Mouse (Mus musculus) embryonic facial prominence, embryonic 15.5 days (tissue): ENCODE measurements around the gene Sltm. TPM values are rescaled to one million over a fixed set of nuclear protein-coding genes. Genes with fewer than 3 reads are reported as not detected.

Source experiments
- ATAC-seq: fragments of 200-750 bp; cut with Nextera tagmentation; 2 replicates; pipeline ENCODE4 v1.8.0; 2017; ENCODE audit warnings: low read depth, moderate TSS enrichment; ENCODE audit not compliant: insufficient number of reproducible peaks, low FRiP score, low TSS enrichment
- H3K27ac ChIP-seq: fragments of 300-500 bp; sonication (generic); replicated peaks from 2 replicates; pipeline ENCODE4 v1.5.1; 2015; ENCODE audit warnings: mild to moderate bottlenecking, inconsistent platforms
- H3K27me3 ChIP-seq: fragments of 300-500 bp; sonication (generic); 2 replicates; pipeline ENCODE4 v1.6.1; 2015; ENCODE audit warnings: inconsistent platforms
- H3K36me3 ChIP-seq: fragments of 300-500 bp; sonication (generic); 2 replicates; pipeline ENCODE4 v1.6.1; 2015; ENCODE audit warnings: mild to moderate bottlenecking, inconsistent platforms
- H3K4me1 ChIP-seq: fragments of 300-500 bp; sonication (generic); 2 replicates; pipeline ENCODE4 v1.6.1; 2015; ENCODE audit warnings: inconsistent platforms
- H3K4me2 ChIP-seq: fragments of 300-500 bp; sonication (generic); replicated peaks from 2 replicates; pipeline ENCODE4 v1.6.1; 2015; ENCODE audit warnings: mild to moderate bottlenecking, inconsistent platforms
- H3K4me3 ChIP-seq: fragments of 300-500 bp; sonication (generic); replicated peaks from 2 replicates; pipeline ENCODE4 v1.5.1; 2015; ENCODE audit warnings: mild to moderate bottlenecking, inconsistent platforms
- H3K9ac ChIP-seq: fragments of 300-500 bp; sonication (generic); 2 replicates; pipeline ENCODE4 v1.6.1; 2015; ENCODE audit warnings: inconsistent platforms
- H3K9me3 ChIP-seq: fragments of 300-500 bp; sonication (generic); replicated peaks from 2 replicates; pipeline ENCODE4 v1.6.1; 2016; ENCODE audit warnings: inconsistent platforms
- WGBS: fragments of 180-500 bp; shearing (Covaris S2); methylation state at CpG from one replicate; pipeline ENCODE4 v1.1.7; 2015; 5-methylcytosine and 5-hydroxymethylcytosine counted together
- polyA plus RNA-seq: library from polyadenylated mRNA; unstranded; fragments of >200 nt; fragmentation: Nextera tagmentation; extraction: Ambion mirVana; gene quantifications from 2 replicates; pipeline ENCODE4 v1.2.1, GENCODE M21; 2015

Sltm gene
- 55.1 and 58.7 TPM in 2 replicates for polyA plus RNA-seq

- no peaks in the 10 kb centered on the region for H3K9me3 ChIP-seq
- H3K36me3 ChIP-seq, result no peaks in the 10 kb centered on the region
- peak within 1 kb of the TSS; percentile 93 for H3K9ac ChIP-seq
- peak within 1 kb of the TSS; percentile 84 for H3K4me2 ChIP-seq
- peak; percentile 97 for ATAC-seq
- H3K27me3 ChIP-seq, result no peaks in the 10 kb centered on the region
- H3K4me1 ChIP-seq, result peaks cover 12% of the 10 kb centered on the region
- WGBS, result under 1% methylated on average over 64 of the region's 75 CpGs
- H3K4me3 ChIP-seq, result peak within 1 kb of the TSS; percentile 92
- H3K27ac ChIP-seq, result peak within 1 kb of the TSS; percentile 99
Observed at GRCm38 (mm10) chr9:70542305-70543041, at the start of gene Sltm. TSS of gene Sltm (plus strand) at chr9:70542754.

- Histone ChIP-seq H3K9ac (no peak overlapping the region), H3K27ac (no peak overlapping the region), H3K27me3 (no peaks in the 10 kb centered on the region), H3K4me1 (no peaks in the 10 kb centered on the region), H3K4me2 (no peak overlapping the region), H3K4me3 (no peak overlapping the region), H3K36me3 (peaks cover 6% of the 10 kb centered on the region; the same call in 1 of the 2 replicates), H3K9me3 (no peaks in the 10 kb centered on the region)
- ATAC-seq, result no peak
- 90% methylated on average over 2 of the region's 2 CpGs for WGBS
Observed at GRCm38 (mm10) chr9:70493038-70493437, 49.5 kb upstream of the Sltm start.

- H3K9ac ChIP-seq, result no peak overlapping the region
- no peak overlapping the region for H3K4me2 ChIP-seq
- no peaks in the 10 kb centered on the region for H3K27me3 ChIP-seq
- ATAC-seq, result no peak
- no peak overlapping the region for H3K4me3 ChIP-seq
- H3K27ac ChIP-seq, result no peak overlapping the region
- H3K36me3 ChIP-seq, result 0 out of 2 replicates have a peak, but pooled peaks cover 10% of the 10 kb centered on the region
- H3K4me1 ChIP-seq, result no peaks in the 10 kb centered on the region
- no peaks in the 10 kb centered on the region for H3K9me3 ChIP-seq
Observed at GRCm38 (mm10) chr9:70496990-70497389, 45.6 kb upstream of the Sltm start.

- 29% methylated on average over 10 of the region's 10 CpGs for WGBS
- Histone ChIP-seq H3K36me3 (0 out of 2 replicates have a peak, but pooled peaks cover 7% of the 10 kb centered on the region), H3K4me3 (peak overlapping the region; percentile 94), H3K9me3 (no peaks in the 10 kb centered on the region), H3K4me2 (peak overlapping the region; percentile 52), H3K27me3 (no peaks in the 10 kb centered on the region), H3K9ac (peak overlapping the region; percentile 91), H3K4me1 (peaks cover 8% of the 10 kb centered on the region; the same call in 1 of the 2 replicates), H3K27ac (peak overlapping the region; percentile 96)
- no peak for ATAC-seq
Observed at GRCm38 (mm10) chr9:70502284-70503014, 40.1 kb upstream of the Sltm start.

GRCm38 (mm10) chr9:70503015-70503603 lies 39.4 kb upstream of the Sltm start:
- Histone ChIP-seq H3K9me3 (no peaks in the 10 kb centered on the region), H3K4me1 (peaks cover 8% of the 10 kb centered on the region; the same call in 1 of the 2 replicates), H3K27me3 (no peaks in the 10 kb centered on the region), H3K4me3 (peak overlapping the region; percentile 94), H3K36me3 (0 out of 2 replicates have a peak, but pooled peaks cover 7% of the 10 kb centered on the region), H3K9ac (peak overlapping the region; percentile 91), H3K4me2 (peak overlapping the region; percentile 52), H3K27ac (peak overlapping the region; percentile 96)
- 0% methylated on average over 55 of the region's 70 CpGs for WGBS
- ATAC-seq, result peak; percentile 88

GRCm38 (mm10) chr9:70503626-70504041 lies 38.9 kb upstream of the Sltm start, which contains the start of gene Rnf111:
TSS of gene Rnf111 (minus strand) at chr9:70503725.
- Histone ChIP-seq H3K4me1 (peaks cover 8% of the 10 kb centered on the region; the same call in 1 of the 2 replicates), H3K4me3 (peak within 1 kb of the TSS; percentile 94), H3K4me2 (peak within 1 kb of the TSS; percentile 52), H3K27me3 (no peaks in the 10 kb centered on the region), H3K27ac (peak within 1 kb of the TSS; percentile 96), H3K36me3 (0 out of 2 replicates have a peak, but pooled peaks cover 2% of the 10 kb centered on the region), H3K9ac (peak within 1 kb of the TSS; percentile 91), H3K9me3 (no peaks in the 10 kb centered on the region)
- under 1% methylated on average over 39 of the region's 45 CpGs for WGBS
- ATAC-seq, result peak; percentile 98

GRCm38 (mm10) chr9:70506186-70506585 lies 36.4 kb upstream of the Sltm start:
- H3K9ac ChIP-seq, result no peak overlapping the region

GRCm38 (mm10) chr9:70506787-70507186 lies 35.8 kb upstream of the Sltm start:
- ATAC-seq, result no peak
- no peaks in the 10 kb centered on the region for H3K9me3 ChIP-seq
- no peak overlapping the region for H3K9ac ChIP-seq
- H3K4me2 ChIP-seq, result no peak overlapping the region
- no peak overlapping the region for H3K27ac ChIP-seq
- H3K4me1 ChIP-seq, result peaks cover 8% of the 10 kb centered on the region; the same call in 1 of the 2 replicates
- H3K27me3 ChIP-seq, result no peaks in the 10 kb centered on the region
- H3K4me3 ChIP-seq, result no peak overlapping the region
- 76% methylated on average over 8 of the region's 8 CpGs for WGBS
- no peaks in the 10 kb centered on the region for H3K36me3 ChIP-seq

More at GRCm38 (mm10) chr9:70506186-70506585, 36.4 kb upstream of the Sltm start:
- Histone ChIP-seq H3K27me3 (no peaks in the 10 kb centered on the region), H3K4me1 (peaks cover 8% of the 10 kb centered on the region; the same call in 1 of the 2 replicates), H3K9me3 (no peaks in the 10 kb centered on the region), H3K27ac (no peak overlapping the region), H3K4me3 (no peak overlapping the region), H3K4me2 (no peak overlapping the region), H3K36me3 (no peaks in the 10 kb centered on the region)
- no peak for ATAC-seq
- 69% methylated on average over 2 of the region's 2 CpGs for WGBS

GRCm38 (mm10) chr9:70509906-70510525 lies 32.5 kb upstream of the Sltm start:
- Histone ChIP-seq H3K9me3 (no peaks in the 10 kb centered on the region), H3K4me3 (no peak overlapping the region), H3K4me2 (no peak overlapping the region), H3K27me3 (no peaks in the 10 kb centered on the region), H3K36me3 (no peaks in the 10 kb centered on the region), H3K9ac (no peak overlapping the region), H3K4me1 (no peaks in the 10 kb centered on the region), H3K27ac (no peak overlapping the region)
- 61% methylated on average over 4 of the region's 4 CpGs for WGBS
- ATAC-seq, result no peak

- Histone ChIP-seq H3K4me2 (no peak overlapping the region), H3K4me3 (no peak overlapping the region), H3K9ac (no peak overlapping the region), H3K9me3 (no peaks in the 10 kb centered on the region), H3K4me1 (no peaks in the 10 kb centered on the region), H3K27me3 (no peaks in the 10 kb centered on the region), H3K27ac (no peak overlapping the region), H3K36me3 (no peaks in the 10 kb centered on the region)
- 56% methylated on average over 10 of the region's 10 CpGs for WGBS
- ATAC-seq, result no peak
Observed at GRCm38 (mm10) chr9:70510998-70511583, 31.5 kb upstream of the Sltm start.
